Mouse (Mus musculus) midbrain, embryonic 11.5 days (tissue): ENCODE data around the gene Usp50. TPM values are rescaled to one million over a fixed set of nuclear protein-coding genes. Genes with fewer than 3 reads are reported as not detected.
A peak's percentile ranks its signal among the peaks of the same experiment; 100 is the strongest.

Source experiments
- ATAC-seq: fragments of 200-750 bp; cut with Nextera tagmentation; 2 replicates; pipeline ENCODE4 v1.8.0; 2017; ENCODE audit warnings: moderate TSS enrichment, moderate library complexity; ENCODE audit not compliant: low FRiP score
- DNase-seq: peaks from one replicate; pipeline ENCODE4 v3.0.0; 2015; ENCODE audit warnings: low spot score; ENCODE audit errors: missing footprints
- H3K27ac ChIP-seq: fragments of 300-500 bp; sonication (generic); 2 replicates; pipeline ENCODE4 v1.5.1; 2014; ENCODE audit warnings: low read depth, low read length
- H3K27me3 ChIP-seq: fragments of 300-500 bp; sonication (generic); 2 replicates; pipeline ENCODE4 v1.6.1; 2014; ENCODE audit warnings: mild to moderate bottlenecking, low read length, moderate library complexity, mixed read lengths; ENCODE audit not compliant: control insufficient read depth, insufficient read depth
- H3K36me3 ChIP-seq: fragments of 300-500 bp; sonication (generic); 2 replicates; pipeline ENCODE4 v1.6.1; 2014; ENCODE audit warnings: mild to moderate bottlenecking, low read length, moderate library complexity, mixed read lengths; ENCODE audit not compliant: control insufficient read depth, insufficient read depth
- H3K4me1 ChIP-seq: fragments of 300-500 bp; sonication (generic); 2 replicates; pipeline ENCODE4 v1.6.1; 2014; ENCODE audit warnings: low read length; ENCODE audit not compliant: control insufficient read depth, insufficient read depth
- H3K4me2 ChIP-seq: fragments of 300-500 bp; sonication (generic); 2 replicates; pipeline ENCODE4 v1.6.1; 2014; ENCODE audit warnings: mild to moderate bottlenecking, moderate library complexity
- H3K4me3 ChIP-seq: fragments of 300-500 bp; sonication (generic); 2 replicates; pipeline ENCODE4 v1.5.1; 2014; ENCODE audit warnings: low read depth, low read length
- H3K9ac ChIP-seq: fragments of 300-500 bp; sonication (generic); 2 replicates; pipeline ENCODE4 v1.6.1; 2014; ENCODE audit warnings: low read length
- H3K9me3 ChIP-seq: fragments of 300-500 bp; sonication (generic); 2 replicates; pipeline ENCODE4 v1.6.1; 2016; ENCODE audit warnings: low read length; ENCODE audit not compliant: control insufficient read depth
- WGBS: fragments of 180-500 bp; shearing (Covaris S2); extraction: QIAGEN DNeasy Blood & Tissue Kit; methylation state at CpG from one replicate; pipeline ENCODE4 v1.1.7; 2014; 5-methylcytosine and 5-hydroxymethylcytosine counted together
- polyA plus RNA-seq: library from polyadenylated mRNA; unstranded; fragments of >200 nt; fragmentation: Nextera tagmentation; extraction: Ambion mirVana; gene quantifications from 2 replicates; pipeline ENCODE4 v1.2.1, GENCODE M21; 2014

The Usp50 gene
- polyA plus RNA-seq, 1 experiment from 2014 or later: 2.6 TPM

- H3K4me3 ChIP-seq: no peak overlapping the region
- no peak overlapping the region for H3K4me2 ChIP-seq
- DNase-seq: no peak
- no peaks in the 10 kb centered on the region for H3K27me3 ChIP-seq
- H3K36me3 ChIP-seq: no peaks in the 10 kb centered on the region
- no peak for ATAC-seq
- 0 out of 2 replicates have a peak, but pooled peaks cover 2% of the 10 kb centered on the region for H3K4me1 ChIP-seq
- H3K9ac ChIP-seq: no peak overlapping the region
- no peak overlapping the region for H3K27ac ChIP-seq
- H3K9me3 ChIP-seq: no peaks in the 10 kb centered on the region
Measured at GRCm38 (mm10) chr2:126712950-126713349, 70.3 kb downstream of the Usp50 start.

GRCm38 (mm10) chr2:126712526-126712925 lies 70.7 kb downstream of the Usp50 start:
- WGBS: 96% methylated on average over 5 of the region's 5 CpGs
- no peaks in the 10 kb centered on the region for H3K27me3 ChIP-seq
- no peaks in the 10 kb centered on the region for H3K36me3 ChIP-seq
- no peaks in the 10 kb centered on the region for H3K9me3 ChIP-seq
- H3K27ac ChIP-seq: no peak overlapping the region
- no peak overlapping the region for H3K9ac ChIP-seq
- ATAC-seq (no peak), DNase-seq (no peak)
- no peak overlapping the region for H3K4me2 ChIP-seq
- 0 out of 2 replicates have a peak, but pooled peaks cover 2% of the 10 kb centered on the region for H3K4me1 ChIP-seq
- no peak overlapping the region for H3K4me3 ChIP-seq

GRCm38 (mm10) chr2:126708361-126708760 lies 74.9 kb downstream of the Usp50 start:
- peaks cover 5% of the 10 kb centered on the region; the same call in 1 of the 2 replicates for H3K27me3 ChIP-seq
- WGBS: 85% methylated on average over 4 of the region's 4 CpGs
- no peak overlapping the region for H3K9ac ChIP-seq
- no peaks in the 10 kb centered on the region for H3K36me3 ChIP-seq
- H3K27ac ChIP-seq: no peak overlapping the region
- ATAC-seq (no peak), DNase-seq (no peak)
- peak overlapping the region; percentile 68 for H3K4me2 ChIP-seq
- 0 out of 2 replicates have a peak, but pooled peaks cover 2% of the 10 kb centered on the region for H3K4me1 ChIP-seq
- no peaks in the 10 kb centered on the region for H3K9me3 ChIP-seq
- peak overlapping the region; percentile 74; the same call in 1 of the 2 replicates for H3K4me3 ChIP-seq

GRCm38 (mm10) chr2:126707438-126707779 lies 75.9 kb downstream of the Usp50 start:
- peaks cover 5% of the 10 kb centered on the region; the same call in 1 of the 2 replicates for H3K27me3 ChIP-seq
- peak overlapping the region; percentile 74 for H3K4me3 ChIP-seq
- H3K36me3 ChIP-seq: no peaks in the 10 kb centered on the region
- no peak overlapping the region; the same call in 1 of the 2 replicates for H3K27ac ChIP-seq
- H3K4me2 ChIP-seq: peak overlapping the region; percentile 68
- H3K9ac ChIP-seq: peak overlapping the region; percentile 89
- DNase-seq: no peak
- WGBS: 0% methylated on average over 23 of the region's 23 CpGs
- ATAC-seq: peak; percentile 90
- H3K9me3 ChIP-seq: no peaks in the 10 kb centered on the region
- 0 out of 2 replicates have a peak, but pooled peaks cover 2% of the 10 kb centered on the region for H3K4me1 ChIP-seq

- ATAC-seq: peak; percentile 100
- Histone ChIP-seq H3K27ac (peak within 1 kb of the TSS; percentile 35; the same call in 1 of the 2 replicates), H3K27me3 (peaks cover 5% of the 10 kb centered on the region; the same call in 1 of the 2 replicates), H3K36me3 (no peaks in the 10 kb centered on the region), H3K4me2 (peak within 1 kb of the TSS; percentile 68), H3K4me3 (peak within 1 kb of the TSS; percentile 74), H3K4me1 (0 out of 2 replicates have a peak, but pooled peaks cover 2% of the 10 kb centered on the region), H3K9me3 (no peaks in the 10 kb centered on the region), H3K9ac (peak within 1 kb of the TSS; percentile 89)
- WGBS: 3% methylated on average over 44 of the region's 47 CpGs
- peak; percentile 99 for DNase-seq
Measured at GRCm38 (mm10) chr2:126706759-126707437, 76.4 kb downstream of the Usp50 start, which contains the start of gene Usp8. TSS of gene Usp8 (plus strand) at chr2:126707328.

- WGBS: 83% methylated on average over 6 of the region's 6 CpGs
- no peaks in the 10 kb centered on the region for H3K27me3 ChIP-seq
- H3K4me1 ChIP-seq: no peaks in the 10 kb centered on the region
- no peak overlapping the region for H3K4me2 ChIP-seq
- DNase-seq (peak; percentile 44), ATAC-seq (no peak)
- no peak overlapping the region for H3K4me3 ChIP-seq
- H3K9me3 ChIP-seq: no peaks in the 10 kb centered on the region
- no peak overlapping the region for H3K9ac ChIP-seq
- no peaks in the 10 kb centered on the region for H3K36me3 ChIP-seq
- H3K27ac ChIP-seq: no peak overlapping the region
Measured at GRCm38 (mm10) chr2:126695285-126695684, 88.0 kb downstream of the Usp50 start.

- Histone ChIP-seq H3K9ac (no peak overlapping the region), H3K36me3 (no peaks in the 10 kb centered on the region), H3K4me1 (no peaks in the 10 kb centered on the region), H3K27me3 (no peaks in the 10 kb centered on the region), H3K4me2 (no peak overlapping the region), H3K27ac (no peak overlapping the region), H3K9me3 (no peaks in the 10 kb centered on the region), H3K4me3 (no peak overlapping the region)
- DNase-seq (peak; percentile 39), ATAC-seq (no peak)
- 79% methylated on average over 3 of the region's 3 CpGs for WGBS
Measured at GRCm38 (mm10) chr2:126691290-126691689, 92.0 kb downstream of the Usp50 start.

GRCm38 (mm10) chr2:126682937-126683336 lies 100.3 kb downstream of the Usp50 start:
- no peak overlapping the region for H3K4me3 ChIP-seq
- H3K4me1 ChIP-seq: no peaks in the 10 kb centered on the region
- no peak overlapping the region for H3K27ac ChIP-seq
- no peak for ATAC-seq
- 90% methylated on average over 1 of the region's 1 CpGs for WGBS
- DNase-seq: no peak
- no peak overlapping the region for H3K4me2 ChIP-seq
- H3K9me3 ChIP-seq: no peaks in the 10 kb centered on the region; the same call in 1 of the 2 replicates
- H3K27me3 ChIP-seq: no peaks in the 10 kb centered on the region
- no peak overlapping the region for H3K9ac ChIP-seq
- 0 out of 2 replicates have a peak, but pooled peaks cover 5% of the 10 kb centered on the region for H3K36me3 ChIP-seq

GRCm38 (mm10) chr2:126682333-126682732 lies 100.9 kb downstream of the Usp50 start:
- DNase-seq (no peak), ATAC-seq (no peak)
- Histone ChIP-seq H3K4me3 (no peak overlapping the region), H3K27ac (no peak overlapping the region), H3K9me3 (no peaks in the 10 kb centered on the region; the same call in 1 of the 2 replicates), H3K27me3 (no peaks in the 10 kb centered on the region), H3K9ac (no peak overlapping the region), H3K36me3 (0 out of 2 replicates have a peak, but pooled peaks cover 5% of the 10 kb centered on the region), H3K4me2 (no peak overlapping the region), H3K4me1 (no peaks in the 10 kb centered on the region)
- WGBS: 94% methylated on average over 2 of the region's 2 CpGs
